Mouse (Mus musculus) heart, embryonic 11.5 days (tissue): ENCODE results near the gene Mkrn2os. TPM values are rescaled to one million over a fixed set of nuclear protein-coding genes. Genes with fewer than 3 reads are reported as not detected.

Experiments used
- ATAC-seq: fragments of 200-750 bp; cut with Nextera tagmentation; replicated peaks from 2 replicates; pipeline ENCODE4 v1.8.0; 2017; ENCODE audit warnings: moderate library complexity; ENCODE audit not compliant: insufficient number of reproducible peaks, low FRiP score, low TSS enrichment
- H3K27ac ChIP-seq: fragments of 300-500 bp; sonication (generic); 2 replicates; pipeline ENCODE4 v1.5.1; 2014; ENCODE audit warnings: mild to moderate bottlenecking, low read depth, low read length
- H3K27me3 ChIP-seq: fragments of 300-500 bp; sonication (generic); 2 replicates; pipeline ENCODE4 v1.6.1; 2014; ENCODE audit warnings: mild to moderate bottlenecking, low read length, mixed read lengths; ENCODE audit not compliant: control insufficient read depth, insufficient read depth
- H3K36me3 ChIP-seq: fragments of 300-500 bp; sonication (generic); 2 replicates; pipeline ENCODE4 v1.6.1; 2014; ENCODE audit warnings: mild to moderate bottlenecking, low read length, moderate library complexity, mixed read lengths; ENCODE audit not compliant: control insufficient read depth, insufficient read depth
- H3K4me1 ChIP-seq: fragments of 300-500 bp; sonication (generic); 2 replicates; pipeline ENCODE4 v1.6.1; 2014; ENCODE audit warnings: low read length; ENCODE audit not compliant: control insufficient read depth, insufficient read depth
- H3K4me2 ChIP-seq: fragments of 300-500 bp; sonication (generic); 2 replicates; pipeline ENCODE4 v1.6.1; 2014; ENCODE audit warnings: mild to moderate bottlenecking, moderate library complexity
- H3K4me3 ChIP-seq: fragments of 300-500 bp; sonication (generic); 2 replicates; pipeline ENCODE4 v1.5.1; 2014; ENCODE audit warnings: low read depth, low read length
- H3K9ac ChIP-seq: fragments of 300-500 bp; sonication (generic); 2 replicates; pipeline ENCODE4 v1.6.1; 2014; ENCODE audit warnings: mild to moderate bottlenecking, low read depth, low read length, moderate library complexity
- H3K9me3 ChIP-seq: fragments of 300-500 bp; sonication (generic); replicated peaks from 2 replicates; pipeline ENCODE4 v1.6.1; 2016; ENCODE audit warnings: low read length; ENCODE audit not compliant: control insufficient read depth
- WGBS: fragments of 180-500 bp; shearing (Covaris S2); extraction: QIAGEN DNeasy Blood & Tissue Kit; methylation state at CpG from one replicate; pipeline ENCODE4 v1.1.7; 2014; ENCODE audit not compliant: insufficient replicate concordance; 5-methylcytosine and 5-hydroxymethylcytosine counted together
- polyA plus RNA-seq: library from polyadenylated mRNA; unstranded; fragments of >200 nt; fragmentation: Nextera tagmentation; extraction: Ambion mirVana; gene quantifications from 2 replicates; pipeline ENCODE4 v1.2.1, GENCODE M21; 2014

Gene Mkrn2os
- polyA plus RNA-seq, 1 experiment from 2014 or later = 0.21 TPM

DNA sequence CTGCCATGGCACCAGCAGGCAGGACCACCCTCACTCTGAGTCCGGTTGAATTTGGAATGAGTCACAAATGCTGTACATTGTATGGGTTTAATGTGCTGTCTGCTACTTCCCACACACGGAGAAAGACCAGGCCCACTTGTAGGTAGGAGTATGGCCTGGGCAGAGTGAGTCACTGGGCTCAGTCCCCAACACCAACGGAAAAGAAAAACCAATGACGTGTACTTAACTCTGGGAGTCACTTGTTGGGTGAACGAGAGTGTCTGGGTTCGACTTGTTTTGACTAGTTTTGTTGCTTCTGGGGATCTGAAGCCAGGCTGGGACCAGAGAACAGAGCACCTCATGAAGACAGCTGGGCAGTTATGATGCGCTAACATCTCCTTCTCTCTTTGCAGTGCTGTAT is 18.2 kb downstream of the Mkrn2os start:
- ATAC-seq = no peak
- H3K4me1 ChIP-seq = no peaks in the 10 kb centered on the region
- no peak overlapping the region for H3K4me2 ChIP-seq
- H3K27me3 ChIP-seq = no peaks in the 10 kb centered on the region
- no peaks in the 10 kb centered on the region for H3K9me3 ChIP-seq
- H3K36me3 ChIP-seq = peaks cover 18% of the 10 kb centered on the region
- no peak overlapping the region for H3K9ac ChIP-seq
- H3K4me3 ChIP-seq = no peak overlapping the region
- H3K27ac ChIP-seq = no peak overlapping the region
- WGBS = 88% methylated on average over 7 of the region's 7 CpGs

DNA sequence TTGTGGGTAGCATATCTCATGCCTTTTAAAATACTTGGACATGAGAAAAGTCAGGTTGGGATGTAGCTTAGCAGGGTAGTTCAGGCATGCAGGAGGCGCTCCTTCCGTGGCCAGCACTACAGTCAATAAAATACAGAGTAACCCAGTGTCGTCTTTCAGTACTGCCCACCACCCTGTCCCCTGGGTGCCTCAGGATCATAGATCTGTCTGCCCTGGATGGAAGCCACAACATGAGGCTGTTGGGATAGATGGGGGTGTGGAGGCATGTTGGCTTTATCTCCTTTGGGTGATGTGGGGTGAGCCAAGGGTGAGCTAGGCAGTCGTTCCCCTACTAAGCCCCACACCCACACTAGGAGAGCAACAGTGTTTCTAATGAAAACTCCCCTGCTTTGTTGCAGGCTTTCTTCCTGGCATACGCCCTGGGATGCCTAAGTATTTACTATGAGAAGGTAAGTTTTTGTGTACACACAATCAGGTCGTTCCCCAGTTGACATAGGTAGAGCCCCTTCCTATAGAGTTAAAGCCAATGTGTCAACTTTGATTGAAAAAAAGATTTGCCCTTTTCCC is 26.8 kb downstream of the Mkrn2os start:
- Histone ChIP-seq H3K9ac (no peak overlapping the region), H3K4me2 (no peak overlapping the region), H3K9me3 (peaks cover 2% of the 10 kb centered on the region; the same call in 1 of the 2 replicates), H3K36me3 (peaks cover 20% of the 10 kb centered on the region), H3K4me1 (no peaks in the 10 kb centered on the region), H3K27ac (no peak overlapping the region), H3K4me3 (no peak overlapping the region), H3K27me3 (no peaks in the 10 kb centered on the region)
- ATAC-seq = no peak
- WGBS = 92% methylated on average over 6 of the region's 6 CpGs

DNA sequence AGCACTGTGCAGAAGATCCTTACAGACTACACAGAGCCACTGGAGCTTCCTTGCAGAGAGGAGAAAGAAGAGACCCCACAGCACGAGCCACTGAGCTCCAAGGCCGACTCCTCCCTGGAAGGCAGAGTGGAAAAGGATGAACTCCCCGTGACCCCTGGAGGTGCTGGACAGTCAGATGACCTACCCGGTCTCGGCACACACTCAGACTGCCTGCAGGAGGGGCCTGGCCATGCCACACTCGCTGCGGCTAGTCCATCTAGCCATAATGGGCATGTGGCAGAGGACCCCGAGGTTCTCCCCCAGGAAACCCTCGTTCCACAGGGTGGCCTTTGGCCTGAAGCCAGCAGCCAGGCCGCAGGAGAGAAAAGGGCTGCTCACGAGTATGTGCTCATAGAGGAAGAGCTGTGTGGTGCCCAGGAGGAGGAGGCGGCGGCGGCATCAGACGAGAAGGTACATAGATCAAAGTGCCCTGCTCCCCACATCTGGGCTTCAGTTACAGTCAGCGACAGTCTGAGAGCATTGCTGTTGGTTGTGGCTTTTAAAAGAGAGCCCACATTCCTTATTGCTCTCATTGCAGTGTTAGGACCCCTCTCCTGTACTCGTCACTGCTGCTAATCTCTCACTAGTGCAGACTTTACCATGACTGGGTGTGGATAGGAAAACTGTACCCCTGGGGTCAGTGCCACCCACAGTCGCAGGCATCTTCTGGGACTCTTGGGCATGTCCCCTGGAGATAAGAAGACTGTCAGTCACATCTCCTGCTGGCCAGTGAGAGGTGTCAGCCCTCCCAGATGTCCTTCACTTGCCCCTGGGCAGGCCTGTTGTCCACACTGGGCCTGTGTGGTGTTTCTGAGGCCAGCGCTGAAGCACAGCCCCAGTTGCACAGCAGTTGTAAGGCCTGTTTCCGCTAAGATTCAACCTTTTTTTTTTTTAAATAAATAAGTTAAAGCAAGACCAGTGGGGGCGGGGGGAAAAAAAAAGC is 32.4 kb downstream of the Mkrn2os start:
- no peaks in the 10 kb centered on the region for H3K9me3 ChIP-seq
- ATAC-seq = peak; percentile 73
- H3K4me2 ChIP-seq = peak overlapping the region; percentile 39
- H3K27ac ChIP-seq = peak overlapping the region; percentile 79
- H3K4me3 ChIP-seq = 0 out of 2 replicates have a peak overlapping the region, but pooled peaks have one; percentile 6
- H3K4me1 ChIP-seq = peaks cover 8% of the 10 kb centered on the region
- H3K36me3 ChIP-seq = peaks cover 6% of the 10 kb centered on the region; the same call in 1 of the 2 replicates
- 46% methylated on average over 21 of the region's 21 CpGs for whole genome bisulfite sequencing
- H3K9ac ChIP-seq = peak overlapping the region; percentile 34; the same call in 1 of the 2 replicates
- no peaks in the 10 kb centered on the region for H3K27me3 ChIP-seq

DNA sequence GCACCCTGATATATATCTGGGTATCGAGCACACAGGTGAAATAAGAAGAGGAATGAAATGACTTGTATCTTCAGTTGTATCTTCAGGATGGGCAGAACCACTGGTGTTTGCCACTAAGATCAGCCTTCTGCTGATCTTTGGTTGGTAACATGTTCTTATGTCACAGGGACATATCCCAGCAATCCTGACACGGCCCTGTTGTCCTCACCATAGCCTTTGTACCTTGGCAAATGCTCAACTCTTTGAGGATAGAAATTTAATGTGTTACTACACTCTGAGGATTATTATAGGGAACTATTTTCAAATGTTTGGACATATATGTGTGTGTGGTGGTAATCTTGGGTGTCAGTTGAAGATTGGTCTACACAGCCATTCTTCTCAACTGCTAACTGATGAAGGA is 34.2 kb downstream of the Mkrn2os start:
- Histone ChIP-seq H3K4me3 (no peak overlapping the region), H3K36me3 (peaks cover 6% of the 10 kb centered on the region; the same call in 1 of the 2 replicates), H3K27me3 (no peaks in the 10 kb centered on the region), H3K9me3 (no peaks in the 10 kb centered on the region), H3K4me1 (peaks cover 8% of the 10 kb centered on the region), H3K27ac (no peak overlapping the region), H3K4me2 (no peak overlapping the region), H3K9ac (no peak overlapping the region)
- WGBS = 86% methylated on average over 2 of the region's 2 CpGs
- no peak for ATAC-seq

DNA sequence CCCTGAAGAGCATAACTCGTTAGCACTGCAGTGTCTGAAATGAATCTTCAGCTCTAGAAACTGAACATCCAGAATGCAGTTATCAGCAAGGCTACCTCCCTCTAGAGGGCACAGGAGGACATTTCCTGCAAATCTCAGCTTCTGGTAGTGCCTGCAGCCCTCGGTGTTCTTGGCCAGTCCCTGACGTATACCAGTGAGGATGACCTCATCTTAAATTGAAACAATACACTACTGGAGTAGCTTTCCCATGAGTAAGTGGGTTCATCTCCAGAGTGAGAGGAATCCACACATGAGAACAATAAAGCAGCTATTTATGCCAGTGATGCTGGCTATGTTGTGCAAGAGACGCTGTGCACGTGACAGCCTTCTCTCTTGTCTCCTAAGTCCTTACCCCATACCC is 36.9 kb downstream of the Mkrn2os start:
- peaks cover 6% of the 10 kb centered on the region; the same call in 1 of the 2 replicates for H3K36me3 ChIP-seq
- no peak overlapping the region for H3K9ac ChIP-seq
- WGBS = 59% methylated on average over 5 of the region's 5 CpGs
- no peak overlapping the region for H3K4me2 ChIP-seq
- ATAC-seq = no peak
- no peak overlapping the region for H3K27ac ChIP-seq
- H3K27me3 ChIP-seq = no peaks in the 10 kb centered on the region
- H3K4me3 ChIP-seq = no peak overlapping the region
- H3K4me1 ChIP-seq = peaks cover 8% of the 10 kb centered on the region
- no peaks in the 10 kb centered on the region for H3K9me3 ChIP-seq

- Histone ChIP-seq H3K36me3 (peaks cover 5% of the 10 kb centered on the region), H3K4me3 (no peak overlapping the region), H3K9ac (no peak overlapping the region), H3K4me1 (no peaks in the 10 kb centered on the region), H3K9me3 (no peaks in the 10 kb centered on the region), H3K4me2 (no peak overlapping the region), H3K27me3 (no peaks in the 10 kb centered on the region), H3K27ac (no peak overlapping the region)
- ATAC-seq = no peak
- WGBS = 88% methylated on average over 5 of the region's 5 CpGs
Measured at GRCm38 (mm10) chr6:115546276-115546675, 46.1 kb downstream of the Mkrn2os start.

DNA sequence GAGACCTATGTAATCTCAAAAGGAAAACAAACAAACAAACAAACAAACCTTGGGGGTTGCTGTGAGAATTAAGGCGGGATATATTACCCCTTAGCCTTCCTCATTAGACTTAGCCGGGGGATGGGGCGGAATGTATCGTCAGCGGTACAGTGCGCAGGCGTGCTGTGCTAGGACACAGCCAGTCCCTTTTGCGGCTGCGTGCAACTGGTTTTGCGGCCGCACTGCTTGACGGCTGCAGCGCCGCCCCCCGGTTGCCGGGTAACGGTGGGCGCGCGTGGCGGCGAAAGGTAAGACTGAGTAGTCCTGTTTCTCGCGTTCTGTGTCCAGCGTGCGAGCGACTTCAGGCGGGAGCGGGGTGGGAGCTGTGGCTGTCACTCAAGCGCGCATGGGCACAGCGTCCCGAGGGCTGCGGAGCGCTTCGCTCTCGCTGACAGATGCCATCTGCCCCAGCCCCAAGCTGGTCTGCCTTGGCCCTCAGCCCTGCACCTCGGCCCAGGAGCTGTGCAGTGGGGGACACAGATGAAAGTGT is 47.9 kb downstream of the Mkrn2os start, which contains the start of gene Tsen2:
Tsen2 (plus strand) TSS at position 223 of the 529 bp plus-strand sequence.
- 0% methylated on average over 38 of the region's 38 CpGs for WGBS
- ATAC-seq = peak; percentile 93

GRCm38 (mm10) chr6:115542341-115542740 is 50.0 kb downstream of the Mkrn2os start:
- no peak overlapping the region for H3K4me2 ChIP-seq
- H3K27me3 ChIP-seq = 0 out of 2 replicates have a peak, but pooled peaks cover 3% of the 10 kb centered on the region
- no peaks in the 10 kb centered on the region for H3K9me3 ChIP-seq
- no peak overlapping the region for H3K9ac ChIP-seq
- no peaks in the 10 kb centered on the region; the same call in 1 of the 2 replicates for H3K4me1 ChIP-seq
- no peak for ATAC-seq
- no peak overlapping the region for H3K27ac ChIP-seq
- 68% methylated on average over 3 of the region's 3 CpGs for WGBS
- no peak overlapping the region for H3K4me3 ChIP-seq
- no peaks in the 10 kb centered on the region for H3K36me3 ChIP-seq

More for the DNA sequence above, 47.9 kb downstream of the Mkrn2os start, which contains the start of gene Tsen2:
- Histone ChIP-seq H3K27me3 (no peaks in the 10 kb centered on the region), H3K4me2 (peak within 1 kb of the TSS; percentile 91), H3K4me1 (no peaks in the 10 kb centered on the region; the same call in 1 of the 2 replicates), H3K9ac (peak within 1 kb of the TSS; percentile 88), H3K36me3 (peaks cover 4% of the 10 kb centered on the region), H3K4me3 (peak within 1 kb of the TSS; percentile 75), H3K9me3 (no peaks in the 10 kb centered on the region), H3K27ac (peak within 1 kb of the TSS; percentile 68)
